Mouse (Mus musculus): ENCODE data around the gene Arhgdia.

- TF ChIP-seq CTCF (conservative IDR thresholded peaks at IDR 0.05; ENCODE audit: low read length), result no peak
- no peak for TF ChIP-seq NANOG (IDR thresholded peaks at IDR 0.05; ENCODE audit: borderline replicate concordance, low read length)
These were observed 10.3 kb downstream of the Arhgdia start for GRCm38 (mm10) chr11:120571122-120571521.
